Mouse (Mus musculus) left cerebral cortex, adult 18-20 months (tissue): Measurements from ENCODE around the gene Dync1i1. TPM values are rescaled to one million over a fixed set of nuclear protein-coding genes. Genes with fewer than 3 reads are reported as not detected.

ENCODE experiments used
- DNase-seq, 2 experiments: peaks; one replicate each; pipeline ENCODE4 v3.0.0; 2021 to 2022; ENCODE audit warnings: low spot score in 2 of 2, mixed read lengths in 1 of 2
- total RNA-seq, 2 experiments: library from RNA; stranded (reverse); gene quantifications; 2 replicates each; pipeline ENCODE4 v1.2.3; 2021

Dync1i1 gene
- total RNA-seq, 2 experiments from 2014 or later = 124 to 135 TPM

DNA sequence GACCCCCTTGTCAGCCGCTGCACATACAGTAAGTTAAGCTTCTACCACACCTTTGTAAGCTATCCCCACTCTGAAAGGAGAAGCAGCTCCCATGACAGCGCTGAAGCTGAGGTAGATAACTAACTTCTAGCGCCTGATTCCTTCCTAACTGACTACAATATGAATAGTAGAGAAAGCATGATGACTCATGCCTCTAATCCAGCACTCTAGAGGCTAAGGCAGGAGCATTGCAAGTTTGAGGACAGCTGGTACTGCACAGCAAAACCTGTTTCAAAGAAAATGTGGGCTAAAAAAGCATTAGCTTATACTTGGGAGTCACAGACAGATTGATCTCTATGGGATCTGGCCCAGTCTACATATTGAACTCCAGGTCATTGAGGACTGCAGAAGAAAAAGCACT lies 236.5 kb downstream of the Dync1i1 start:
- DNase-seq = no peak

DNA sequence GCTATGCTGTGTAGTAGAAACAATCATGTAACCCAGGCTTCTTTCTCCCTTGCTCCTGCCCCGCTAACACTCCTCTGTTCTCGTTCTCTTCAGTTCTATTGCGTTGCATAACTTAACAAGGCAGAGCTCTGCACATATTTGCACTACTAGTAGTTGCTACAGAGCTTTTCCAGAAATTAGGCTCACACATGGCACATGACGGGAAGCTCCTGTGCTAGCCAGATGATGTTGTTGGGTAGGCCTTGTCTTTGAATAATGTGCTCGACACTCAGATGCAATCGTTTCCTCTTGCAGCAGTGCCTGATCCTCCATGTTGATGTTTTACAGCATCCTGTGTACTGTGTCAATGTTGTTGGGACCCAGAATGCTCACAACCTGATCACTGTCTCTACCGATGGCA lies 240.9 kb downstream of the Dync1i1 start:
- no peak for DNase-seq

DNA sequence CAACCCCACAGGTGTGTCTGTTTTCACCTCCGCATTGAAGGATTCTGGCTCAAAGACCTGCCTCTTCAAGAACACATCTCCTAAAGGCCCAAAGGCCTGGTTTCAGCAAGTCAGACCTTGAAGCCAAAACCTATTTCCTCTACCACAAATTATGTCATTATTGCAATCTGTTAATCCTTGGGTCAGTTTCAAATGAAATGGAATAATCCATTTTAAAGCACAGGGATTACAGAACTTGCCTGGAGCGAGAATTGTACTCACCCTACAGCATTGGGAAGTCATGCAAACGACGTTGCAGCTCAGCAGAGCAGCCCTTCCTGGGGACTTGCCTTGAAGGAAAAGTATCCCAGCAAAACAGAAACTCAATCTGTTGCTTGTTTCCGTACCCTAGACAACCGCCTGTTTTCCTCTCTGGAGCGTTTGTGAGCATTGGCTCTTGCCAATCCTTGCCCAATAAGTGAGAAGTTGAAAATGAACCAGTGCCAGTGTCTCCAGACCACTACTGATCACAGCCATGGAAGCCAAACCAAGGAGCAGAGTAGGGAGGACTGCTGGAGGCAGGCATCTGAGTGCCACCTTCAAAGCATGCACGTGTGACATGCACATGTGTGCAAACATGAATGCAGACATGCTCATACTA lies 241.5 kb downstream of the Dync1i1 start:
- DNase-seq = no peak

DNA sequence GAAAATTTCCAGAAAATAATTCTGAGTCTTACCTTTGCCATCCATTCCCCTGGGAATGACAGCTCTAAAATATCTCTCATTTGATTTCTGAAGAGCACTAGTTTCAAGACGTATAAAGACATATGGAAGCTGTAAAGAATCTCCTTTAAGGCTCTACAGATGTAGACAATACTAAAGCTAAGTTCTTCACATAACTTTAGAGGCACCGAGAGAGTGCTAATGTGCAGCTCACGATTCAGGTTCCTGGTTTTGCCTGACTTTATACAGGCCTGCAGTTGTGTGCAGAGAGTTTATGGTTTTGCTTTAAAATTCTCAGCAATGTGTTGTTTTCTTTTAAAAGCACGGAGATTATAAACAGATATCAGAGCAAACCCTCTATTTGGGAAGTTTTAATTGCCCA lies 242.1 kb downstream of the Dync1i1 start:
- no peak for DNase-seq

DNA sequence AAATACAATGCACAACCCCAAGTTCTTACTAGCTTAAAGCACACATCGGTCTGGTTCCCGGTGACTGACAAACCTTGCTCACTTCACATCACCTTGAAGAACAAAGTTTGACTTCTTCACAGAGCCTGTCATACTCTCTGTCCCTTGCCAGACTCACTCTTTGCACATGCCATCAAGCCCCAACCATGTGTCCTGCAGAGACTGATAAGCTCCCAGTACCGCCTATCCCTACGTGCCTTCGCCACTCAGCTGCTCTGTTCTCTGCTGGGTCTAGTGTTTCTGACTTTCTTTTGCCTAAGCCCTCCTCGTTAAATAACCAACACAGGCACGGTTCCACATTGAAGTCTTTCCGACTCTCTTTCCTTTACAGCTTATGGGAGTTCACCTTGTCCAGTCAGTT lies 244.2 kb downstream of the Dync1i1 start:
- no peak for DNase-seq

DNA sequence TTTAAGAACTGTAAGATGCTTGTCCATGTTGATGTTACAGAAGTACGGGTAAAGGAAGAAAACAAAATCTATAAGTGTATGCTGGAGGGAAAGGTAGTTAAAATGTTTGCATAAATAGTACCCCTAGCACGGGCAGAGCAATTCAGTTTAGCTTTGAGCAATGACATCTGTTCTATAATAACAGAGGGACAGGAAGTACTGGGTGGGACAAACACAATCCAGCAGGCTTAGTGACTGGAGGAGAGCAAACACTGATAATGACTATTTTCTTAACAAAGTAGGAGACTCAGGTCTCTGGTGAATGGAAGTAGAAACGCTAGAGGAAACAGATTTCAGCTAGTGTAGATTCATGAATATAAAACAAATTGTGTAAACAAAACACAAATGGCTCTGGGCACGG lies 250.8 kb downstream of the Dync1i1 start:
- no peak for DNase-seq

DNA sequence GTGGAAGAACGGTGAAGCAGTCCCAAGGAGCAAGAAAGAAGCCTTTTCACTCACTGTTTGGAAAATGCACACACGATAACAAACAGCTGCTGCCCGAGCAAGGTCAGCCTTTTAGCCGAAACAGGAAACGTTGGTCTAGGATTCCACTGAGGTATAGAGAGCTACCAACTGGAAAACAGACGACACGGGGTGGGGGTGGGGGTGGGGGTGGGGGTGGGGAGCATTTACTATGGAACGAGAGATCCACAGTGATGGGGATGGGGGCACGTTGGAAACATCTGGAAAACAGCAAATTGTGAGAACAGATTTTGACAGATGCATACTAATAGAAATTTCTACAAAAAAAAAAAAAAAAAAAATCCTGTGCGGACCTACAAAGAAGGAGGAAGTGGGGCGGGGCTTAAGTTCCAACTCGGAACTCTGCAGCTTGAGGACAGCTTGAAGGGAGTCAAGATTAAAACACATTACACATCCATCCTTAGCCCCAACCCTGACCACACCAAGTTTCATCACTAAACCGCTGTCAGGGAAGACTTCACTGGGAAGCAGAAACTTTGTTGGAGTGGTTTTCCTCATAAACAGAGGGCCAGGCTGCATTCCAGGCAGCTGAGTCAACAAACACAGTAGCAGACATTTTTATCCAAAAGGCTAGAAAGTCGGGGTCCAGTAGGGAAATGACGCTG lies 251.9 kb downstream of the Dync1i1 start:
- no peak for DNase-seq

DNA sequence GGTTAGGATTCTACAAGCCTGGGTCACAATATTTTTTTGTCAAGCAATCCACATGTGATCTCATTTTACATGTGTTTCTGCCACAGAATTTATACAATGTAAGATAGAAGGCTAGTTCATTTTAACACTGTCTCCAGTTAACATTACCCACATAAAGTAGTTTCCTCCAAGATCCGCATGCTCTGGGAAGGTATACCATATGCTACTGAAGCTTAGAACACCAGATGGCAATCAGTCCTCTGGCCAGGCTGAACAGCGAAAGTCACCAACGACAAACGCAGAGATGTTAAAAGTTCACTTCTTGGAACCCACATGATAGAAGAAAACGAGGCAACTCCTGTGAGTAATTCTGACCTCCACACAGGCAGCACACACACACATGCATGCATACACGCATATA lies 265.8 kb downstream of the Dync1i1 start:
- no peak for DNase-seq

DNA sequence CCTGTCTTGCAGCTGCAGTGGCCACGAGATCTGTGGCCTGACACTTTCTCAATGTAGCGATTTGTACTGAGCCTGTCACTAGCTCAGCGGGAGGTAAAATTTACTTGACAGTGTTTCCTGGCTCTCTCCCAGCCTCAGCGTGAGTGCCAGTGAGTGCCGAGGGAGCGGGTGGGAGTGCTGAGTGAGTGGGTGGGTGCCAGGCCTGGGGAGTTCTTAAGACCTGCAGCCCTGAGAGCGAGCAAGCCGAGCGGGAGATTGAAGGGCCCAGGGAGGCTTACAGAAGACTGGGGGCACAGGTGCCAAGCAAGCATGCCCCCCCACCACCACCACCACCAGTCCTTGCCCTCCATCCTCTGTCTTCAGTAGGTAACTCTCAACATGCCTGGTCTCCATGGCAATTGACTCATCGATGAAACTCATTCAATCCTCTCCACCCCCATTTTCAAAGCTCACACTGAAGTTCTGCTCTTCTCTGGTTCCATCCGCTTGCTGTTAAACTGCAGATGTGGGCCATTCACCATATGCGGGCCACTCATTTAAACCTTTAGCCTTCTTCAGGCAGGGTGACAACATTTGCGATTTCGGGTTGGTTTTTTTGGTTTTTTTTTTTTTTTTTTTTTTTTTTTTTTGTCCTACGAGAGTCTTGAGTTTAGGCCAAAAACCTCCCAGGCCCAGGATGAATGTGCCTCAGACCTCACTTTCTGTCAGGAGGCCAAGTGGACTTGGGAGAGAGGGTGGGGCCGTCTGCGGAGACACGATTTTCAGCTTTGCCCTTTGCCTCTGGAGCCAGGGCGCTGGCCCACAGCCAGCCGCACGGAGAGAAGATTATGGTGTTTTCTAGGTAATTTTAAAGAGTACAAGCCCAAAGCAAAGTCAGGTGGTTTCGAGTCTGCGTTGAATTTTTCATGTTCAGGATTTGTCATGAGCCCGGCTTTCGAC lies 266.6 kb downstream of the Dync1i1 start:
- DNase-seq = peak; percentile 65 to 73

DNA sequence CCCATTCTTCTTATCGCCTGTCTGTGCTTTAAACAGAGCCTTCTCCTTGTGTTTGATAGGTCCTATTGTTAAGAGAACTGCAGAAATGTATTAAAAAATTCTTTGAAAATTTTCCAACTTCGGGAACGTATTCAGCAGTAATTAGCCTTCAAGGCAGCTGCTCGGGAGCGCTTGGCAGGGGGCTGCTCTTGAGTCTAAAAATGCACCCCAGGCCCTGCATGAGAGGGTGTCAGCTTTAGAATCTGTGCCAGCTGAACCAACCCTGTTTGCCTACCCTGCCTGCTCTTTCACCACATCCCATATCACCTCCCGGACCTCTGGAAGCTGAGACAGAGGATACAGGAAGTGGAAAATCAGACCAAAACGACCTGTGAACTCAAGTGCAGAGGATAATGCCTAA lies 267.6 kb downstream of the Dync1i1 start:
- DNase-seq = no peak

DNA sequence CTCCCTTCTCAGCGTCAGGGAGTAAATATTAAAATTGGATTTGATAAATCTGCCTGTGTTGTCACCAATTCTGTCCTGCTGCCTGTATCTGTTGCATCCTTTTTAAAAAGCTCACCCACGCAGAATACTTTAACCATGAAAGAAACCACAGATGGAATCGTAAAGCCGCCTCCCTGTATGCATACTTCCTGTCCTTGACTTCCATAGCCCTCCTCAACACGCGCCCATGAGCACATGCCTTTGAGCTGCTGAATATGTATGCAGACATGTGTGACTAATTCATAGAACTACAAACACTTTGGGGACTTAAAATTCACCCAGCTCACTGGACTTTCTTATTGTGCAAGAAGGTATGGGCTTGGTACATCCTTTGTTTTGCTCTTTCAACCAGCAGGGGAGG lies 272.1 kb downstream of the Dync1i1 start:
- no peak for DNase-seq

DNA sequence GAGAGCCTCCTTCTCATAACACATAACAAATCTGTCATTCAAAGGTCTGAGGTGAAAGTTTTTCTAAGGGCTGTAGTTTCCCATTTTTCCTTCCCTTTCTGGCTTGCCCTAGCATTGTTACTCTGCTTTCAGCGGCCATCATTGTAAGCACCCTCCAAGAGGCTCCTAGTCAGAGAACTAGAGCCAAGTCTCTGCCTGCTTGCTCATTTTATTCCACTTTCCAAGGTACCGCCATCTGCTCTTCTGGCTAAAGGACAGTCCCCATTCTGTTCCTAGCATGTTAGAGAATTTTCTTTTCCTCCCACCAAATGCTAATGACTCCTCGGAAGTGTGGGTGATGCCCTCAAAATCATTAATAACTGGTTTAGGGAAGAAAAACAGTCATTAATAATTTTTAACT lies 276.6 kb downstream of the Dync1i1 start:
- DNase-seq = no peak

DNA sequence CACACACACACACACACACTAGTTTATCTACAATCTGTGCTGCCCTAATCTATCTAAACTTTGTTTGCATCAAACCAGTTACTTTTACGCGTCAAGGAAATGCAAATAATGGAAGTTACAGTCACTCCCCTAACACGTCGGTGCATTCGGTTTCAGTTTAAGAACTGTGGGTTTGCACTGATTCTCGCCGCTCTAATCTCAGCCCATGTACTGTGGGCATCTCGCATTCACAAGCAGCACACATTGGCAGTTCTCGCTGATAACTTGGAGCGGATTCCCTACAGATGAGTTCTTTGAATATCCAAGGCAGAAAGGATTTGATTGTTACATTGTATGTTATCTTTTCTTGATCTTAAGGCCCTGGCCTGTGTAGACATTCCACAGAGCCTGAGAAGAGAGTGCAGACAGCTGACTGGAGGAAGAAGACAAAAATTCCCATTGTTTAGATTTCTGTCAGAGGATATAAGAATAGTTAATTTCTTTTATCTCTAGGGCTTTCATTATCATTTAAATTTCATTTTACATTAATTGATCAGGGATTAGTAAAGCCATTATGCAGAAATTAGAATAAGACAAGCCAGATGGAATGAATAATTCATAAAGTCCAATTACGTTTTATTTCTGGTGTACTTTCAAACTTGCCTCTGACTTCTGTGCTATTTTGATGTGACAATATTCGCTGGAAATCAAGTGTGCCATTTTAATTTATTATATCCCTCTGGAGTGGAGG lies 279.5 kb downstream of the Dync1i1 start:
- DNase-seq = no peak

DNA sequence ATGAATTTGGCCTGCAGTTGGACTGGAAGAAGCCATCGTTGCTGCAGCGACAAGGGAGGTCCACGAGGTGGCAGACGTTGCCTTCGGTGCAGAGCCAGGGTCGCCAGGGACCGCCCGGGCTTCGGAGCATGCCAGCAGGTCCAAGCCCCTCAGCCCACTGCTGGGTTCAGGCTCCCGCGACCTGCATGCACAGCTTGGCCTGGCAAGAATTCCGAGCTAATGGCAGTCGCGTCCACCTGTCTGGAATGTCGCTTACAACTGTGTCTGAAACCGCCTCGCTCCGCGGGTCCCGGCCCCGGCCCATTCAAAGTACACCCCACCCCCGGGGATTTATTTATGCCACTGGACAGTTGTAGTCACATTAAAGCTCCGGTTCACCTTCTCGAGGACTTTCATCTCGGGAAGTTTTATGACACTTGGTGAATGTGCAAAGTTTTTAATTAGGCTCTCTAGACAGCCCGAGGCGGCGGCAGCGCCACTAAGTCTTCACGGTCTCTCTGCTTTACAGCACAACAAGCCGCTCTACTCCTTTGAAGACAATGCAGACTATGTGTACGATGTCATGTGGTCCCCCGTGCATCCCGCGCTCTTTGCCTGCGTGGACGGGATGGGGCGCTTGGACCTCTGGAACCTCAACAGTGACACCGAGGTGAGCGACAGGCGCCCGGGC lies 280.5 kb downstream of the Dync1i1 start:
- DNase-seq = peak; percentile 73 to 77

DNA sequence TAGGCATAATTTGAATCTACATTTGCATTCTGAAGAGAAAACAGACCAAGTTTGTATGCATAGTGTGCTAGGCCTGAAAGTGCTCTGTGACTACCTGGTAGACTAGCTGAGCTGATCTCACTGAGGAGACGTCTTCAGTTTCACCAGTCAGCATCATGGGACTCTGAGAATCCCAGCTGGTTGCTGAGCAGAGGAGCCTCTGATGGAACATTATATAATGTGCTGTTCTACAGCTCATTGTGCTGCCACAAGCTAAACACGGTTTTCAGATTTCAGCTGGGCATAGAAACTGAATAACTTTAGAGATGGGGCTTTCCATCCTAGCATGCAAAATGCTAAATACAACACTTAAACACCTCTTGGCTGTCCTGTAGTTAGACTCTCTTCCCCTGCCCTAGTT lies 285.9 kb downstream of the Dync1i1 start:
- no peak for DNase-seq

DNA sequence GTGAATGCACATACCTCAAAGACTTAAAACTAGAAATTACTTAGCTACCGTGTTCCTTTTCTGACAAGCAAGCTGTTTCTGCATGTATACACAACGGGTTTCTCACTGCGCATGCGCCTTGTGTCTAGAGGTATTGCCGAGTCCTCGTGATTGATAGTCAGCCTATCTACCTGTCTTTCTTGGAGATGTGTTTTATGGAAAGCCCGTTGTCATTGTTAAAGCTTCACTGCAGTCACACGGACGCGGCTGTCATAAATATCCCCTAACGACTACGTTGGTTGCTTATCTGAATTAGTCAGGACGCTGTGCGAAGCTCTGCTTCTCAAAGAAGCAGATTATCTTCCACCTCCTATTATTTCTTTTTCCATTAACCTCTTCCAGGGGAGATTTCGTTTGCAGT lies 290.2 kb downstream of the Dync1i1 start:
- no peak for DNase-seq

DNA sequence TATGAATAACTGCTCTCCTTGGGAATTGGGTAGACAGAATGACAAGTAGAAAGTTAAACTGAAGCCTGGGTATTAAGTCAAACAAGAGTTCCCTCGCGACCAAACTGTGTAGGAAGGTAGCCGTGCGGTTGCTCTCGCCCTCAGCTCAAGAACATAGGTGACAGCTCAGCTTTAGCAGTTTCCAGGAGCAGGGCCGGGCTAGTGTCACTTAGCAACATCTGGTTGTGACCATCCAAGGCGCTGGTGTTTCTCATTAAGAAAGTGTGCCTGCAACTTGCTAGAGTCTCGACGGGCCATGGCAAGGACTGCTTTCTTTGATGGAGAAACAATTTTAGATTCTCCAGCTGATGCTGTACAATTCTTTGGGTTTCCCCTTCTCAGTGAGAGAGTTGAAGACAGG lies 291.5 kb downstream of the Dync1i1 start:
- DNase-seq = no peak

DNA sequence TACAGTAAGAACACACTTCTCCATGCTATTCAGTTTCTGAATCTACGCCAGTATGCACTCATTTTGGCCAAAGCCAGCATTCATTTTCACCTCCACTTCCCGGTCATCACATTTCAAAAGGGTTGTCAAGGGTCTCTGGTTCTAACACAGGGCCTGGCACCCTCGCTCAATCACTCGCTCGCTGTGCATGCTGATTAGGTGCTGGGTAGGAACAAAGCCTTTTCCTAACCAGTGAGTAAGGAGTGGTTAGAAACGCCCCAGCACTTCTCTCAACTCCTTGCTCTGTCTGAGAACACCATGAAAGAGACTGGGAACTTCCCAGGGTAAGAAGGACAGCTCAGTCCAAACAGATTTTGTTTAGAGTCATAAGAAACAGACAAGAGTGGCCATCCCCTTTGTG lies 298.5 kb downstream of the Dync1i1 start:
- no peak for DNase-seq

DNA sequence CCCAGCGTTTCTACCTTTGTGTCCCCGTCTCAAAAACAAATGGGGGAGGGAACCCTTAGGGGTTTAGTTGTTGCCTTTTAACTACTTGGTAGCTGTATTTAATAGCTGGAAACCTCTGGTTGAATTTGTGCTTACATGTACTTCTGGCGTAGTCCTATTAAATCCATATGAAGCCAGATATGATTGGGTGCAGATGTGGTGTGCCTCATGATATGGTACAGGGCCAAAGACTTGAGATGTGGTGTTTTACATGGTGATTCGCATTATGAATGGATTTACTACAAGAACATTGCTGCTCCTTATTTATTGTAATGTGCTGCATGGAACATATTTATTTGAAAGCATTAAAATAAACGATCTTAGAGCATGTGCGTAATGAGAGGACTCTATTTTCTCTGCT lies 302.2 kb downstream of the Dync1i1 start:
- DNase-seq = no peak

DNA sequence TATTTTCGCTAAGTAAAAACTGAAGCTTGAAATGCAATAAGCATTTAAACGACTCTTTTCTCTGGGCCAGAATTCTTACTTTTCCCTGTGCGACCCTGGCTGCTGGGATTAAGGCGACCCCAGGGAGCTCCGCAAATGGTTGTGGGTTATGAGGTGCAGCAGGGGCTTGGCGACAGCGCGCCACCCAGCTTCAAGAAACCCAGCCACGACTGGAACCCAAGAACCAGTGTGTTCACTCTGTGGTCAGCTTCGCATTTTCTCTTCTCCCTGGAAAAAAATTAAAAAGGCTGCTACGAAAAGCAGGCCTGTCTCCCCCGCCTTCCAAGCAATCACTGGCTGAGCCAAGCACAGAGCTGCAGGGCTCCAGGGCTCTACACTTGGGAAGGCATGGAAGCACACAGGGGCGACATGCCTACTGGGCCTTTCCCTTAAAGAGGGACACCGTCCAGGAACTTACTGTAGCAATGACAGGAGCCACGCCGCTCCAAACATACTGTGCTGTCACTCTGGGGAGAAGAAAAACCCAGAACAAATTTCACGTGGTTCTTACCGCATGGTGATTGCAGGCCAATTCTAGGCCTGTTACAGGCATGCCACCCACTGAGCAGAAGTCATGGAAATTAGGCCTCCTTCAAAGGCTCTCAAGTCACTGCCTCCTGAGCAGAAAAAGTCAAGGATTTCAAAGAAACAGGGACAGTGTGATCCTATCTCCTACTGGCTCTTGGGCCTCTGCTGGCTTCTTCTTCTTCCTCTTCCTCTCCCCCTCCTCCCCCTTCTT lies 313.5 kb downstream of the Dync1i1 start:
- DNase-seq = no peak
